Mouse (Mus musculus) megakaryocyte progenitor cell, adult 5-6 weeks (primary cell): Measurements from ENCODE around the gene Serpini2. TPM values are rescaled to one million over a fixed set of nuclear protein-coding genes. Genes with fewer than 3 reads are reported as not detected.
A peak's percentile ranks its signal among the peaks of the same experiment; 100 is the strongest.

ENCODE experiments used
- ATAC-seq: replicated peaks from 2 replicates; pipeline ENCODE4 v1.8.0; 2016; ENCODE audit warnings: mild to moderate bottlenecking, moderate TSS enrichment, inconsistent platforms; ENCODE audit not compliant: poor library complexity
- total RNA-seq, 2 experiments: library from RNA; stranded (forward) in 1 of 2; stranded (reverse) in 1 of 2; fragments of 157-497, 149-512 nt in 1 of 2; fragments of 200-1000 nt in 1 of 2; gene quantifications; 2 replicates each; pipeline versions ENCODE4 v1.2.3 to v1.2.4; 2015 to 2017

Serpini2 gene
- total RNA-seq (2015) (not detected in 2 replicates), total RNA-seq (2017) (not detected in 2 replicates)

DNA sequence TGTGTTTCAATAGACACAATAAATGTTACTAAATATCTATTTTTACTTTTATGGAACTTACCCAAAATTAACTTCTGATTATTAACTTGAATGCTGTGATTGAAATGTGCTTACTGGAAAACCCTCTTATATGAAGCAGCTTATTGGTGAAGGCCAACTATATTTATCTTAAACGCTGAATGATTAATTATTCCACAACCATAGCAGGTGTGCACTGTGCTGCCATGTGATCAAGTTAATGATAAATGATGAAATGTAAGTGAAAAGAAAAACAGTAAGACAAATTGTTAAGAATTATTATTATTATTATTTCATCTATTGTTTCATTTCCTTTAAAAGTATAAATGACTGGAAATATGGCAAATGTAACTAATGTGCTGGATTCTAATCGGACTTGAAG is at the start of gene Serpini2:
Gene Serpini2 (minus strand): TSS at position 101 of the 400 bp plus-strand sequence.
- ATAC-seq: no peak

DNA sequence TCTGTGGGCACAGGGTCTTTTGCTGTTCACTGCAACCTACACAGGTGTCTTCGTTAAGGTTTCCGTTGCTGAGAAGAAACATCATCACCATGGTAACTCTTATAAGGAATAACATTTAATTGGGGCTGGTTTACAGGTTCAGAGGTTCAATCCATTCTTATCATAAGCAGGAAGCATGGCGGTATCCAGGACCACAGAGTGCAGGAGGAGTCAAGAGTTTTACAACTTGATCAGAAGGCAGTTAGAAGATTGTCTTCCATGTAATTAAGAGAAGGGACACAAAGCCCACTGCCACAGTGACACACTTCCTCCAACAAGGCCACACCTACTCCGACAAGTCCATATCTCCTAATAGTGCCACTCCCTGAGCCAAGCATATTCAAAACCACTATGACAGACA is 39.0 kb upstream of the Serpini2 start:
- ATAC-seq: no peak

DNA sequence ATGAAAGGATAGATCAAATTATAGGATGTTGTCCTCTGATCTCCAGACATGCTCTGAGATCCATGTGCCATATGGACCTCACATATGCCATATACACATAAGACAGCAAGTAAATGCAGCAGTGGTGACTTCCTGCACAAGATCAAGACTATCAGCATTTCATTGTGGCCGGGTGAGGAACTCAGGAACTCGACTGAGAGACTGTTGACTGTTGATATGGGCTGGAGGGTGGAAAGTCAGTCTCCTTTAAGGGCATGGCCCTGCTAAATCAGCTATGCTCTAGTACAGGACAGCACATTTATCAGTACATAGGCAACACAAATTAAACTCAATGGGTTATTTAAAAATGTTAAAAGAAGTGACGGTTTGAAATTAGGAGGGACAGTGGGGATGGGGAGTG is 38.4 kb upstream of the Serpini2 start:
- peak; percentile 95 for ATAC-seq

DNA sequence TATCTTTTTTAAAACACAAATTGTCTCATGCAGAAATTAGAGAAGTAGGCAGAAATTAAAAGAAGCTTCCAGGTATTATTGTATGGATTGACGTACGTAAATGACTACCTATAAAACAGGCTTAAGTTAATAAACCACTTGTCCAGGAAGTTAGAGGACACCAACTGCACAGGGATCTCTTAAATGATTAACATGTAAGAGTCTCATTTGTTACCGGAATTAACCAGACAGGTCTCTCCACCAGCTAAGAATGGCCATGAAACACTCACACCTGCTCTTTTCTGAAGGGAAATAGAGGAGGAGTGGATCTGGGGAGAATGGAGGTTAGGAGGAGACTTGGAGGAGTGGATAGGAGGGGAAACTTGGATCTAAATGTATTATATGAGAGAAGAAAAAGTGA is 35.7 kb upstream of the Serpini2 start:
- no peak for ATAC-seq

DNA sequence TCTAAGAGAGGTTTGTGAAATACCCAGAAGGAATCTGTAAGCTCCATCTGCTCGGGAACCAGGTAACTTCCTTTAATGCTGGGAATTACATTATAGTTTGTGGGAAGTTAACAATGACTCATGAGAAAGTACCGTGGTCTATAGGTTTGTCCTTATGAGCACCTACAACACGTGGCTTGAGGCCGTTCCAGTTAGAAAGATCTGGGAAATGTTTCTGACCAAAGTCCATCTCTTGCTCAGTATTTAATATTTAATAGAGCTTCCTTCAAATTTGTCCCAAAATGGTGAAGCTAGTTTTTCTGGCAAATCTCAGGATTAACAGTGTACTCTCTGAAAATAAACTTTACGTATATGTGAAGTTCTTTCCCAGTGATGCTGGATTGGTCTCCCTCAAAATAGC is 34.7 kb upstream of the Serpini2 start:
- ATAC-seq: no peak

DNA sequence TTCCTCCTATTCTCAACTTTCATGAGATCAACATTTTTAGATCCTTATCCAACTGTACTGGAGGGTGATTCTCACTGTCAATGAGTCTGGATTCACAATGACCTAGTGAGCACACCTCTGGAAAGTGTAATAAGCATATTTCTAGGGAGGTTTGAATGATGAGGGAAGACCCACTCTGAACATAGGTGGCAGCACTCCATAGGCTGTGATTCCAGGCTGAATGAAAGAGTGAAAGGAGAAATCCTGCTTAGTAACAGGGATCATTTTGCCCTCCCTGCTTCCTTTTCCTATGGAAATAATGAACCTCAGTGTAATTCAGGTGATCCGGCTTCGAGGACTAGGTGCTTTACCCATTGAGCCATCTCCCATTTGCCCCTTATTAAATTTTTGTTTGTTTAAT is 31.2 kb upstream of the Serpini2 start:
- ATAC-seq: no peak

DNA sequence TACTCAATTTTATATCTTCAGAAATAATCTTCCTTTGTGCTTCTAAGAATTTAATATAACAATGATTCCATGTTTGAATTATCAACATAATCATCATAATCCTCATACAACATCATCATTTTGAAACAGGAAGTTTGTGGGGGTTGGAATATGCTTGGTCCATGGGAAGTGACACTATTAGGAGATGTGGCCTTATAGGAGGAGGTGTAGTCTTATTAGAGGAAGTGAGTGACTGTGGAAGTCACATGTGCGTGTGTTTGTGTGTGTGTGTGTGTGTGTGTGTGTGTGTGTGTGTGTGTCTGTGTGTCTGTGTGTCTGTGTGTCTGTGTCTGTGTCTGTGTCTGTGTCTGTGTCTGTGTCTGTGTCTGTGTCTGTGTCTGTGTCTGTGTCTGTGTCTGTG is 29.6 kb upstream of the Serpini2 start:
- ATAC-seq: peak; percentile 75

DNA sequence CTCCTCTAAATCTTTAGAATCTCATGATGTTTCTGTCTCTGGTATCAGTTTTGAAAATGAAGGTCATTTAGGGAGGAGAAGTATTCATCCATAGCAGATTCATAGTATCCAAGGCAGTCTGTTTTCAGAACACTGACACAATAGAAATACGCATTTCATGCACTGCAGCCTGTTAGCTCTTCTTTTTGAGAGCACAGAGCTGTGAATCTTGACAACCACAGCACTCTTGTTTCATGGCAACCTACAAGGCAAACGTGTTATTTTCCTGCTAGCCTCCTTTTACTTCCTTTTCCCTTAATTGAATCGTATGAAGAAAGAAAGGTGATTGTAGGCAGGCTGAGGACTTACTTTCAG is 27.9 kb upstream of the Serpini2 start:
- no peak for ATAC-seq

DNA sequence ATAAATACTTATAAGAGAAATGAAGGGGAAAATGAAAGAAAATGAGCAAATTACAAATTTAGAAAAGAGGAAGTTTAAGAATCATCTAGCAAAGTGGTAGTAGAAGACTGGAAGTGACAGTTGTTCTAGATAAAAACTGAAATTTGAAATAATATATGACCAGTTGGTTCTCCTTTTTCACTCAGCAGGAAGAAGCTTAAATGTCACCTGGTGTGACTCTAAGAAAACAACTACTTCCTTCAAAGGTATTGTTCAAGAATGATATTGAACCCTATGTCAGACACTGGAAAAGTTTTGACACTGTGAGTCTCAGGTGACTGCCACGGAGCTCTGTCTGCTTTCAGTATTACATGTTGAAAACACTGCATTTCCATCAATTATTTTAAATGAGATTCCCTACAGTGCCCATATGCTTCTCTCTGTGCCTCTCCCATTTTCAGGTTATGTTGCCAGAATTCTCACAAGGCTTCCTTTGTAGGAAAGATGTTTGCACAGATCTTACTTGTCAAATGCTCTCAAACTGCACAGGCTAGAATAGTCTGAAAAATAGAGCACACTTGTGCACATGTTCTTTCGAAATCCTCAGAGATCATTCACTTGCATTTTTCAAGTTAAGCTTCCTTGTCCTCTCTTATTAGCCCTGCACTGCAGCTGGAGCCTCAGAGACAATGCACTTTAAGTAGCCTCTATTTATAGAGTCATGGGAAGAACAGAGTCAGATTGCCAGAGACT is 27.3 kb upstream of the Serpini2 start:
- peak; percentile 56 for ATAC-seq

DNA sequence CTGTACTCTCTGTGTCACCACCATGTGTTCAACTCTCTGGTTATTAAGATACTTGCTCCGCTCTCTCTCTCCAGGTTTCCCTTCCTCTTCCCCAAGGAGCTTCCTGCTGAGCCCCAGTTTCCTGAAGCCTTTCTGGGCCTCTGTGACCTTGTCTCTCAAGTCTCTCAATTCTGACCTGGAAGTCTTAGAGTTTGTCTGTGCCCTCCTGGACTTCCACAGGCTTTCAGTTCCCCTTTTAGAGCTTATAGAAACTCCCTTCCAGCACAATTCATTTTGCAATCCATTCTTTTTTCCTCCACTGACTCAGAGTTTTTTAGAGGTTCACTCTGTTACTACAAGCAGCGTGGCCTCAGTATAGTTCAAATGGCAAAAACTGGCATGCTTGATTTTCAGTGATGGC is 23.4 kb upstream of the Serpini2 start:
- peak; percentile 85 for ATAC-seq

DNA sequence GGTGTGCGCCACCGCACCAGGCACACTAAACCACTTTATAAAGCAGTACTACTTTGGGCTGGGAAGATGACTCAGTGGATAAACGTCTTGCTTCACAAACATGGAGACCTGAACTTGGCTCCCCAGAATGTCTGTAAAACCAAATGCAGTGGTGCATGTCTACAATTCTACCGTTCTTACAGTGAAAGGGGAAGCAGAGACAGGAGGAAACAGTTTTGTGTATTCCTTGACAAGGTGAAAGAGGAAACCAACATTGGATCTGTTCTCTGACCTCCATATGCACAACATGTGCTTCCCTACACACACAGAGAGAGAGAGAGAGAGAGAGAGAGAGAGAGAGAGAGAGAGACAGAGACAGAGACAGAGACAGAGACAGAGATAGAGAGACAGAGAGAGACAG is 7.6 kb upstream of the Serpini2 start:
- ATAC-seq: peak; percentile 63

DNA sequence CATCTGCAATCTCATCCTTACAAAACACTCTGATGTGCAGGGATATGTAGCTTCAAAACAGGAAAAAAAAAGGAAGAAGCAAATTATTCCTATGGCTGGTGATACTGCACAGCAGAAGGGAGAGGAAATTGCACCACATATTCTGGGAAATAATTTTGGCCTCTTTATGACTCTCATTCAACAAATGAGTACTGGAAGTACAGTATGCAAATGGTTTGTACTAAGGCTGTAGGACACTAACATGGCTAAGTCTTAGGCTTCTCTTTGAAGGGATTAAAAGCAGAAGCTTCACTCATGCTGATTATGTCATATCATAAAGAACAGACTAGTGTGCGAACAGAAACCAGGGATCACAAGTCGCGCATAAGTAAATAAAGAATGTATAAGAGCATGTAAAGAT is 6.6 kb upstream of the Serpini2 start:
- peak; percentile 50 for ATAC-seq

DNA sequence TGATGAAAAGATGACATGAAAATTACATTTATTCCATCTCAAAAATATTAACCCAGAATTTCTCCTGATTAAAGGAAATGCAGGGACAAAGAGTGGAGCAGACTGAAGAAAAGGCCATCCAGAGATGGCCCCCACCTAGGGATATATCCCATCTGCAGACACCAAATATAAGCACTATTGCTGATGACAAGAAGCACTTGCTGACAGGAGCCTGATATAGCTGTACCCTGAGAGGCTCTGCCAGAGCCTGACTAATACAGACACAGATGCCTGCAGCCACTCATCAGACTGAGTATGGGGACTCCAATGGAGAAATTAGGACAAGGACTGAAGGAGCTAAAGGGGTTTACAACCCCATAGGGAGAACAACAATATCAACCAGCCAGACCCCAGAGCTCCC is 5.2 kb upstream of the Serpini2 start:
- no peak for ATAC-seq

DNA sequence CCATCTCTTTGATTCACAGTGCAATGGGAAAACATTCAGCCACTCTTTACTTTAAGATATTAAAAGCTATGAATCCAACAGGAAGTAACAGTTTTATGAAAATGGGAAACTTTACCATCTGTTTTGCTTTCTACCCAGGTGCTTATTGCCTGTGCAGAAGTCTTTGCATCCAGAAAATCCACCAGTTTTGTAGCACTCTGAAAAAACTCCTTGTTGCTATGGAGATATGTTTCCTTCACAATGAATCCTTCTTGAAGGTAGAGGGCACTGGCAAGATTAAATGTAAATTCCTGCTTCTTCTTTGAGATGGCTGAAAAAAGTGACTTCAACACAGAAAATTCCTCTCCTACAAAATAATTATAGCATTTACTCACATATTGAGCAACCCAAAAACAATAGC is 10.5 kb downstream of the Serpini2 start:
- ATAC-seq: no peak

DNA sequence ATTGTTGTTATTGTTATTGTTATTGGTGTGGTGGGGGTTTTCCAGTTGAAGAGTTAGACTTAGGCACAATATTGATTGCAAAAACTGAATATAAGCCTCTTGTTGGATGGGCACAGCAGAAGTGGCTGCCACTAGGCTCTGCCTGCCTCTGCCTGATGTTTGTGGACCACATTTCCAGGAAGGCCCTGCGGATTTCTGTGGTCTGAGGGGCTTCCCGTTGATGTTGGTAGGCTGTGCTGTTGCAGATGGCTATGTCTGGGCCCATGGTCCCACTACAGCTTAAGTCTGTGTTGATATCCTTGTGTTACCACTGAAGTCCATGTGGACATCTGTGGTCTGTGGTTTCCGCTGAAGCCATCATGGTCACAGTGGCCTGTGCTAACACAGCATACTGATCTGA is 50.2 kb downstream of the Serpini2 start:
- ATAC-seq: no peak

DNA sequence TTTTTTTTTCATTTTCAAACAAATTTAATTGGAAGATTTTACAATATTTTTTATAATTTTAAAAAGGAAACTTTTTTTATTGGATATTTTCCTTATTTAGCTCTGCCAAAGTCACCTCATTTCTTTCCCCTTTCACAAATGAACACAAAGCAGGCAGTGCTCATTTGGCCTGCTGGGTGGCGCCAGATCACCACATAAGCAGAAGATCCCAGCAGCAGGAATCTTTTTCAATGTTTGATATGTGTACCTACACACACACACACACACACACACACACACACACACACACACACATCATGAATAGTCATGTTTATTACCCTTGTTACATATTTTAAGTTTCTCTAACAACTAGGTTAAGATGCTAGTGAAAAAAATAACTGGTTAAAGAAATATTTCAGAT is 50.7 kb downstream of the Serpini2 start:
- peak; percentile 87 for ATAC-seq

DNA sequence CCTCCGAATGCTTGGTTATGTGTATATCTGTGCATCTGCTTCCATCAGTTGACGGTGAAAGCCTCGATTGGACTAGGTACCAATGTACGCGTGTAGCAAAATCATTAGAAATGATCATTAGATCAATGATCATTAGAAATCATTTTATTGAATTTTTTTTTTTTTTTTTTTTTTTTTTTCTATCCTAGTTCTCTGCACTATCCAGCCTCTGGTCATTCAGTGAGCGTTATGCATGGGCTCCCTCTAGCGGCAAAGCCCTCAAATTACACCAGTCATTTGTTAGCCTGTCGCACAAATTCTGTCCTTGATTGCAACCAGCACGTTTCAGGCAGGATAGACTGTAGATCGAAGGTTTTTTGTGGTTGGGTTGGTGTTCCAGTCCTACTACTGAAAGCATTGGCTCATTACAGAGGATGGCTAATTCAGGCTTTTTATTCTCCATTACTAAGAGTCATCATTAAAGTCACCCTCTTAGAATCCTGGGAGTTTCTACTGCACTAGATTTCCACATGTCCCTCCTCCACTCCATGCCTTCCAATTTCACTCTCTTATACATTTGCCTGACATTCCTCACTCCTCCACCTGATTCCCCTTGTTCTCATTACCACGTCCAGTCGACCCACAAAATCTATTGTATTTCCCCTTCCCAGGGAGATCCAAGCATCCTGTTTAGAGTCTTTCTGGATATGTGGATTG is 66.9 kb downstream of the Serpini2 start:
- peak; percentile 98 for ATAC-seq

Other genes starting within 250 kb of the Serpini2 start
- gene Zbbx, start 105.0 kb downstream of the Serpini2 start, total RNA-seq (2015): not detected in 2 replicates
- gene Zbbx, start 105.0 kb downstream of the Serpini2 start, total RNA-seq (2017): not detected in 2 replicates
- gene Wdr49, start 212.1 kb upstream of the Serpini2 start, total RNA-seq (2015): not detected in 2 replicates
- not detected in 2 replicates for gene Wdr49, start 212.1 kb upstream of the Serpini2 start, total RNA-seq (2017)